Mouse (Mus musculus): ENCODE data around the gene Fshr. TPM values are rescaled to one million over a fixed set of nuclear protein-coding genes. Genes with fewer than 3 reads are reported as not detected.

The Fshr gene
- polyA plus RNA-seq, 1 experiment from 2014 or later = not detected

DNA sequence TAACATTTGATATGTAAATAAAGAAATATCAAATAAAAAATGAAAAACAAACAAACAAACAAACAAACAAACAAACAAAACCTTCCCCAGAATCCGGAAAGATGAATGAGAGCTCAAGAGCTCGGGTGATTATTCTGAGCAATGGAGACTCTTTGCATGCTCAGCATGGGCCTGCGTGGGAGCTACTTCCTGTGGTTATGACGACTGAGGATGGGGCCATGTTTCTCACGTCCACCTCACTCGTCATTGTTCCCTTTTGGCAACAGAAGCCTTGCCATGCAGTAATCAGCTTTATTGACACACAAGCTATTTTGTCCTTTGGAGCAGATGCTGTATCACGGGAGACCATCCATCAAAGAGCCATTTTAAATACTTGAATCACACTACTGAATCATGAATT, 191.8 kb downstream of the Fshr start:
- Histone ChIP-seq H3K9me3 (ENCODE audit: control insufficient read depth, low read length) (no peaks in the 10 kb centered on the region), H3K36me3 (ENCODE audit: control insufficient read depth, insufficient read depth, low read length) (no peaks in the 10 kb centered on the region), H3K27me3 (ENCODE audit: control insufficient read depth, insufficient read depth, low read length) (no peaks in the 10 kb centered on the region), H3K4me1 (ENCODE audit: control insufficient read depth, insufficient read depth, low read length) (no peaks in the 10 kb centered on the region), H3K4me3 (ENCODE audit: low read depth, low read length) (no peak overlapping the region), H3K27ac (ENCODE audit: low read depth, low read length) (no peak overlapping the region), H3K9ac (ENCODE audit: low read length) (no peak overlapping the region), H3K4me2 (no peak overlapping the region)
- ATAC-seq (ENCODE audit: low FRiP score) = no peak
- 78% methylated on average over 7 of the region's 7 CpGs for WGBS
- DNase-seq (ENCODE audit: low spot score, missing footprints) = no peak

DNA sequence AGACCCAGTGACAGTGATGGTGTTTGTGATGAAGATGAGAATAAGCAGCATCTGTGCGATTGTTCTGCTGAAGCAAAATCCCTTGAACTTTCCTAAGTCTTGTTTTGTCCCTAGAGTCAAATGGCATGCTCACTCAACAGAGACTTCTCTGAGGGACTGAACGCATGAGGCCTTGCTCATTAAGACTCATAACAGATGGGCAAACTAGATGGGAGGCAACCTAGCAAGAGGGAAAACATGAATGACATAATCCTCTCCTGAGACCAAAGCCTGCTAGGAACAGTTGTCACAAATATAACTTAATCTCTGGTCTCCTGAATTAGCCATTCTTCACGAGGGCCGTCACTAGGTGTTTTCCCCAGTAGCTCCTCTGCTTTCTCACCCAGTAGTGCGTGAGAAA, 194.5 kb downstream of the Fshr start:
- no peaks in the 10 kb centered on the region for H3K9me3 ChIP-seq (ENCODE audit: control insufficient read depth, low read length)
- H3K36me3 ChIP-seq (ENCODE audit: control insufficient read depth, insufficient read depth, low read length) = no peaks in the 10 kb centered on the region
- no peaks in the 10 kb centered on the region for H3K27me3 ChIP-seq (ENCODE audit: control insufficient read depth, insufficient read depth, low read length)
- no peak overlapping the region for H3K9ac ChIP-seq (ENCODE audit: low read length)
- no peak overlapping the region for H3K4me3 ChIP-seq (ENCODE audit: low read depth, low read length)
- DNase-seq (ENCODE audit: low spot score, missing footprints) (no peak), ATAC-seq (ENCODE audit: low FRiP score) (no peak)
- H3K4me2 ChIP-seq = no peak overlapping the region
- H3K4me1 ChIP-seq (ENCODE audit: control insufficient read depth, insufficient read depth, low read length) = no peaks in the 10 kb centered on the region
- H3K27ac ChIP-seq (ENCODE audit: low read depth, low read length) = no peak overlapping the region
- 68% methylated on average over 5 of the region's 5 CpGs for WGBS

DNA sequence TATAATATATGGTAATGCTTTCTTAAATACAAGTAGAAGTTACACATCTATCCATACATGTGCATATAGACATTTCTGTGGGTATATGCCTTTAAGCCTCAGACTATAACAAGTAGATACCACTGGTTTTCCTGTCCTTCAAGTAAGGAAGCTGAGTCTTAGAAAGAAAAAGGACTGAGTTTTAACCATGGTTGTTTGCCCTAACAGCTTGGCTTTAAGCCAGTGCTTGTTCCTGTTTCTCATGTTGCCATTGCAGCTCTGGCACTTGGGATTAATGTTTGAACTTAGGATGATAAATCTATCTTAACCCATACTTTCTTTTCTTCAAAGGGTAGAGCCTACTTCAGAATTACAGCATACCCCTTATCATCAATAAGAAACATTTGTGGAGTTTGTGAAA, 200.6 kb downstream of the Fshr start:
- no peaks in the 10 kb centered on the region for H3K9me3 ChIP-seq (ENCODE audit: control insufficient read depth, low read length)
- H3K27me3 ChIP-seq (ENCODE audit: control insufficient read depth, insufficient read depth, low read length) = no peaks in the 10 kb centered on the region
- H3K9ac ChIP-seq (ENCODE audit: low read length) = no peak overlapping the region
- H3K4me3 ChIP-seq (ENCODE audit: low read depth, low read length) = no peak overlapping the region
- no peaks in the 10 kb centered on the region for H3K36me3 ChIP-seq (ENCODE audit: control insufficient read depth, insufficient read depth, low read length)
- ATAC-seq (ENCODE audit: low FRiP score) (no peak), DNase-seq (ENCODE audit: low spot score, missing footprints) (no peak)
- H3K4me2 ChIP-seq = no peak overlapping the region
- H3K4me1 ChIP-seq (ENCODE audit: control insufficient read depth, insufficient read depth, low read length) = no peaks in the 10 kb centered on the region
- H3K27ac ChIP-seq (ENCODE audit: low read depth, low read length) = no peak overlapping the region

DNA sequence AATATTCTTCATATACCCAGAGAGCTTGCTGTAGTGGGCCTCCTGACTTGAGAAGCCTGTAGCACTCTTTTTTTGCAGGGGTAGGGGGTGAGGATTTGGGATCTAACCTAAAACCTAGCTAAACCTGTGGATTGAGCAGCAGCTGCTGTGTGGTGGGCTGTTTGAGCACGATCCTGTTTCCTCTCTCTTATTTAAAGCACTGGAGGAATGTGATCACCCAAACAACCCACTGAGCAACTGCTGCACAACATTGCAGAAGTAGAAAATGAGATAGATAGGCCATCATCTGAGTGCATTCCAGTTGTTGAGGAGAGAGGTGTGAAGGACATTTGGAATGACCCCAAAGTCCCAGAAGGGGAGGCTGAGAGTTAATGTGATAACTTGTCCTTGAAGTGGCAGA, 202.2 kb downstream of the Fshr start:
- 48% methylated on average over 1 of the region's 1 CpGs for WGBS
- no peaks in the 10 kb centered on the region for H3K9me3 ChIP-seq (ENCODE audit: control insufficient read depth, low read length)

DNA sequence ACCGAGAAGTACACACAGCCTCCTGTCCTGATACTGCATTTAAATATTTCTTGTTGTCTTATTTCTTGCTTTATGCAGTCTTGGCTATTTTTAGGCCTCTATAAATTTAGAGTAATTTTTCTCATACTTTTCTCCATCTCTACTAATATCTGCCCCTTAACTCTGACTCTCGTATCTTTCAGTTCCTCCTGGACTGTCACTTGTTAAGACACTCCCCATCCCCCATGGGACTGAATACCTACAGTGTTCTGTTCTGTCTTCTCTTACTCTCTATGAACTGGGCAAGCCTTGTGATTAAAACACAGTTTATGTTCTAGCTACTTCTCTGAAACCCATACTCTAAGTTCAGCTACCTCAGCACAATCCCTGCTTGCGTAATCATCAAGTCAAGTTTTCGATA, 209.2 kb downstream of the Fshr start:
- DNase-seq (ENCODE audit: low spot score, missing footprints) (no peak), ATAC-seq (ENCODE audit: low FRiP score) (no peak)
- Histone ChIP-seq H3K27ac (ENCODE audit: low read depth, low read length) (no peak overlapping the region), H3K27me3 (ENCODE audit: control insufficient read depth, insufficient read depth, low read length) (no peaks in the 10 kb centered on the region), H3K4me3 (ENCODE audit: low read depth, low read length) (no peak overlapping the region), H3K4me2 (no peak overlapping the region), H3K4me1 (ENCODE audit: control insufficient read depth, insufficient read depth, low read length) (no peaks in the 10 kb centered on the region), H3K36me3 (ENCODE audit: control insufficient read depth, insufficient read depth, low read length) (no peaks in the 10 kb centered on the region), H3K9ac (ENCODE audit: low read length) (no peak overlapping the region), H3K9me3 (ENCODE audit: control insufficient read depth, low read length) (no peaks in the 10 kb centered on the region)
- 90% methylated on average over 4 of the region's 4 CpGs for WGBS

More for the DNA sequence above, 202.2 kb downstream of the Fshr start:
- no peak for ATAC-seq (ENCODE audit: low FRiP score)
- Histone ChIP-seq H3K4me2 (no peak overlapping the region), H3K27me3 (ENCODE audit: control insufficient read depth, insufficient read depth, low read length) (no peaks in the 10 kb centered on the region), H3K27ac (ENCODE audit: low read depth, low read length) (no peak overlapping the region), H3K4me3 (ENCODE audit: low read depth, low read length) (no peak overlapping the region), H3K4me1 (ENCODE audit: control insufficient read depth, insufficient read depth, low read length) (no peaks in the 10 kb centered on the region), H3K9ac (ENCODE audit: low read length) (no peak overlapping the region), H3K36me3 (ENCODE audit: control insufficient read depth, insufficient read depth, low read length) (no peaks in the 10 kb centered on the region)
- no peak for DNase-seq (ENCODE audit: low spot score, missing footprints)

DNA sequence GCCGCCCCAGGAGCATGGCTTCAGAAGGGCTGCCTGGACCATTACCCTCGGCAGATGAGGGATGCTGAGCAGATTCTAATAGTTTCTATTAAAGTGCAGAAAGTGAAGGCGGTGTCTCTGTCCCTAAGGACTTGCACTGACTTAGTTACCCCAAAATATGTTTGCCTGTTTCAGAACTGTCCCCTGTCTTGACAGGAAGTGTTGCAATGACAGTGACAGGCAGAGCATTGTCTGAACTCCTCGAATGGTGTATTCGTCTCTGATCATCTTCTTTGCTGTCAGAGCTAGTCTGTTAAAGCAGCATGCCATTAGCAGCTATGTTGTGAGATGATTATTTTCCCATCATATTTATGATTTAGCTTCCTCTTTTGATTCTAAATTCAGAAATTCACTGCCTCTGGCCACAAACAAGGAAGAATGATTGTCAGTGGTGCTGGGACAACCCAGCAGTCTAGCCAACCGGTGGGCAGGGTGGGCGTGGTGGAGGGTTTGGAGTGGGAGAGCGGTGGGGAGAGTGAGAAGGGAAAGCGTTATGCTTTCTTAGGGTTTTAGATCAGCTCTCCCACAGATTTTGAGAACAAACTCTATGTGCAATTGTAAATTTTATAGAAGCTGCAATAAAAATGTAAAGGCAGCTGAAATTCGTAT, 219.6 kb downstream of the Fshr start:
- ATAC-seq (ENCODE audit: low FRiP score) = no peak
- H3K4me1 ChIP-seq (ENCODE audit: control insufficient read depth, insufficient read depth, low read length) = no peaks in the 10 kb centered on the region
- H3K27ac ChIP-seq (ENCODE audit: low read depth, low read length) = no peak overlapping the region
- H3K4me3 ChIP-seq (ENCODE audit: low read depth, low read length) = no peak overlapping the region
- no peaks in the 10 kb centered on the region for H3K9me3 ChIP-seq (ENCODE audit: control insufficient read depth, low read length)
- H3K4me2 ChIP-seq = no peak overlapping the region
- no peaks in the 10 kb centered on the region for H3K27me3 ChIP-seq (ENCODE audit: control insufficient read depth, insufficient read depth, low read length)
- 83% methylated on average over 10 of the region's 10 CpGs for WGBS
- H3K36me3 ChIP-seq (ENCODE audit: control insufficient read depth, insufficient read depth, low read length) = no peaks in the 10 kb centered on the region
- DNase-seq (ENCODE audit: low spot score, missing footprints) = no peak
- H3K9ac ChIP-seq (ENCODE audit: low read length) = no peak overlapping the region

DNA sequence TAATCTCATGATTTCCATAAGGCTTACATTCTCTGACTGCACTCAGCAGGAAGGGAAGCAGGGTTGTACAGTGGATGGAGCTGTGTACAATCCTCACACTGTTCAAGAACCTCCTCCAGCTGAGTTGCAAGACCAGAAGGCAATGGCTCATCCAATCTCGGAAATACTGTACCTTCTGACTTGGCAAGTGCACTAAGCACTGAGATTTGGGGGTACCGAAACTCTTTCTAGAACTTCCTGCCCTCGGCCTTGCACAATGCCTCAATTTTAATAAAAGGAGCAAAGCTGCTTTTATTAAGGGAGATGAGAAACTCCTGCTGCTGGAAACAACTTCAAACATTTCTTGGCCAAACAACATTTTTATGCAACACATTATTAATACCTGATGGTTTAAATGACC, 225.9 kb downstream of the Fshr start:
- Histone ChIP-seq H3K4me3 (ENCODE audit: low read depth, low read length) (no peak overlapping the region), H3K27me3 (ENCODE audit: control insufficient read depth, insufficient read depth, low read length) (no peaks in the 10 kb centered on the region), H3K4me1 (ENCODE audit: control insufficient read depth, insufficient read depth, low read length) (no peaks in the 10 kb centered on the region), H3K9ac (ENCODE audit: low read length) (no peak overlapping the region), H3K36me3 (ENCODE audit: control insufficient read depth, insufficient read depth, low read length) (no peaks in the 10 kb centered on the region), H3K27ac (ENCODE audit: low read depth, low read length) (no peak overlapping the region), H3K9me3 (ENCODE audit: control insufficient read depth, low read length) (no peaks in the 10 kb centered on the region), H3K4me2 (no peak overlapping the region)
- 95% methylated on average over 3 of the region's 3 CpGs for WGBS
- DNase-seq (ENCODE audit: low spot score, missing footprints) = no peak
- no peak for ATAC-seq (ENCODE audit: low FRiP score)

DNA sequence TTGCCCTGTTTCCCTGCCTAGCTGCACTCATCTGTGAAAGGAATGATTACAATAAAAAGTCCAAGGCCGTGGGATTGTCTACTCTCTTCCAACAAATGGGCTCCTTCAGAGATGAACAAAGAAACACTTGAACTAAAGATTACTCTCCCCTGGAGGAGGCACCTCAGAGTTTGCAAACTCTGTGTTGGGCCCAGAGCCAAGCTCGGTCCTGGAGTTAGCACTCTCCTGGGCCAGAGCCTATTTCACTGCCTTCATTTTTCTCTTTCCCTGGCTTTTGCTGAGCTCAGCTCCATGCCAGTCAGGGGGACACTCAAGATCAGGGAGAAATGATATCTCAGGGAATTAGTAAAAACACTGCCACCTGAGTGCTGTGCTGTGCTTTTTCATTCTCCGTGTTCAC, 234.4 kb downstream of the Fshr start:
- Histone ChIP-seq H3K27me3 (ENCODE audit: control insufficient read depth, insufficient read depth, low read length) (no peaks in the 10 kb centered on the region), H3K9me3 (ENCODE audit: control insufficient read depth, low read length) (no peaks in the 10 kb centered on the region), H3K4me2 (no peak overlapping the region), H3K4me3 (ENCODE audit: low read depth, low read length) (no peak overlapping the region), H3K9ac (ENCODE audit: low read length) (no peak overlapping the region), H3K4me1 (ENCODE audit: control insufficient read depth, insufficient read depth, low read length) (no peaks in the 10 kb centered on the region), H3K27ac (ENCODE audit: low read depth, low read length) (no peak overlapping the region), H3K36me3 (ENCODE audit: control insufficient read depth, insufficient read depth, low read length) (no peaks in the 10 kb centered on the region)
- 63% methylated on average over 3 of the region's 3 CpGs for WGBS
- ATAC-seq (ENCODE audit: low FRiP score) = no peak
- DNase-seq (ENCODE audit: low spot score, missing footprints) = no peak

DNA sequence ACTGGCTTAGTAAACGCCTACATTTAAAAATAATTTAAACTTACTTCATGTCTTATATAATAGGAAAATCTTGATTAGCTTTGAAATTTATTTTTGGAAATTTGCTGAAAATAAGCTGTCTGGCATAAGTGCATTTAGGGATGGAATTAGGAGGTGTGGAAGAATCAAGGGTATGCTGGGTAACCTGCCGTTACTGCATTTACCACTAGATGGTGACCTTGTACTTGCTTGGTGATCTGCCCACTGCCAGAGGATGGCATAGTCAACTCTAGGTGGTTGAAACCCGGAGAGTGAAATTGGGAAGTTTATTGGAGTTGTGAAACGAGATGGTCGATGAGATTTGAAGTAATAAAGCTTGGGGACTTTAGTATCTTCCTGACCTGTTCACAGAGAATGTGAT, 246.5 kb downstream of the Fshr start:
- Histone ChIP-seq H3K27me3 (ENCODE audit: control insufficient read depth, insufficient read depth, low read length) (no peaks in the 10 kb centered on the region), H3K36me3 (ENCODE audit: control insufficient read depth, insufficient read depth, low read length) (no peaks in the 10 kb centered on the region), H3K27ac (ENCODE audit: low read depth, low read length) (no peak overlapping the region), H3K9ac (ENCODE audit: low read length) (no peak overlapping the region), H3K9me3 (ENCODE audit: control insufficient read depth, low read length) (no peaks in the 10 kb centered on the region), H3K4me3 (ENCODE audit: low read depth, low read length) (no peak overlapping the region), H3K4me2 (no peak overlapping the region), H3K4me1 (ENCODE audit: control insufficient read depth, insufficient read depth, low read length) (no peaks in the 10 kb centered on the region)
- DNase-seq (ENCODE audit: low spot score, missing footprints) (peak; percentile 90), ATAC-seq (ENCODE audit: low FRiP score) (peak; percentile 79)
- 47% methylated on average over 5 of the region's 5 CpGs for WGBS
